Mouse (Mus musculus) hindbrain, embryonic 10.5 days (tissue): Measurements from ENCODE around the gene Recql. TPM values are rescaled to one million over a fixed set of nuclear protein-coding genes. Genes with fewer than 3 reads are reported as not detected.

Source experiments
- DNase-seq: peaks from one replicate; pipeline ENCODE4 v3.0.0-alpha.2; 2017; ENCODE audit warnings: low spot score
- H3K27ac ChIP-seq: fragments of 300-500 bp; sonication (generic); 2 replicates; pipeline ENCODE4 v1.5.1; 2016; ENCODE audit warnings: mild to moderate bottlenecking, moderate library complexity
- H3K27me3 ChIP-seq: fragments of 300-500 bp; sonication (generic); 2 replicates; pipeline ENCODE4 v1.6.1; 2016; ENCODE audit warnings: mild to moderate bottlenecking; ENCODE audit not compliant: poor library complexity, insufficient read depth, severe bottlenecking
- H3K36me3 ChIP-seq: fragments of 300-500 bp; sonication (generic); 2 replicates; pipeline ENCODE4 v1.6.1; 2016; ENCODE audit warnings: mild to moderate bottlenecking, moderate library complexity
- H3K4me1 ChIP-seq: fragments of 300-500 bp; sonication (generic); replicated peaks from 2 replicates; pipeline ENCODE4 v1.6.1; 2016; ENCODE audit warnings: mild to moderate bottlenecking
- H3K4me3 ChIP-seq: fragments of 300-500 bp; sonication (generic); 2 replicates; pipeline ENCODE4 v1.5.1; 2016; ENCODE audit warnings: mild to moderate bottlenecking, moderate library complexity
- H3K9me3 ChIP-seq: fragments of 300-500 bp; sonication (generic); 2 replicates; pipeline ENCODE4 v1.6.1; 2016; ENCODE audit warnings: mild to moderate bottlenecking, moderate library complexity
- WGBS: fragments of 180-500 bp; shearing (Covaris S2); methylation state at CpG from one replicate; pipeline ENCODE4 v1.1.7; 2016; 5-methylcytosine and 5-hydroxymethylcytosine counted together
- polyA plus RNA-seq: library from polyadenylated mRNA; unstranded; fragments of >200 nt; fragmentation: Nextera tagmentation; extraction: Ambion mirVana; gene quantifications from 2 replicates; pipeline ENCODE4 v1.2.1, GENCODE M21; 2016

The Recql gene
- polyA plus RNA-seq, 1 experiment from 2014 or later = 36.4 TPM

GRCm38 (mm10) chr6:142386285-142387010, 439 bp downstream of the Recql start:
- peak overlapping the region; percentile 99 for H3K4me3 ChIP-seq
- H3K9me3 ChIP-seq = no peaks in the 10 kb centered on the region
- DNase-seq = no peak
- H3K27ac ChIP-seq = peak overlapping the region; percentile 91
- WGBS = 6% methylated on average over 31 of the region's 31 CpGs
- peaks cover 23% of the 10 kb centered on the region for H3K4me1 ChIP-seq
- H3K27me3 ChIP-seq = no peaks in the 10 kb centered on the region
- 0 out of 2 replicates have a peak, but pooled peaks cover 4% of the 10 kb centered on the region for H3K36me3 ChIP-seq

DNA sequence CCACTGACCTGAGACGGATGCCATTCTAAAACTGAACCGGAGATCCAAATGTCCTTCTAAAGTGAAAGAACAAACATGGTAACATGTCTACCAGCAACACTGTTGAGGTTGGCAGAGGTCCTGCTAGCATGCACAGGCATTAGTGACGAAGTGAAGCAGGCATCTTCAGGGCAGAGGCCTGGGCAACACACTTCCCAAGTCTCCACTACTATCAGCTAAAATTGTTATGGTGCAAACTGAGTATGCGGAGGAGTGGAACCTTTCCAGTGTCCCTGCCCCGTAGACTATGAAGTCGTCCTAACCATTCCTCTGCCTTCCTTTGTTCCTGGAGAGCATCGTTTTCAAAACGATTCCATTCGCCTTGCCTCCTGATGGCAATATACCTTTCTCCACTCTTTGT, 2.4 kb downstream of the Recql start:
- 90% methylated on average over 9 of the region's 9 CpGs for WGBS
- Histone ChIP-seq H3K4me3 (no peak overlapping the region), H3K27ac (no peak overlapping the region), H3K27me3 (no peaks in the 10 kb centered on the region), H3K36me3 (no peaks in the 10 kb centered on the region), H3K9me3 (no peaks in the 10 kb centered on the region), H3K4me1 (peaks cover 23% of the 10 kb centered on the region)
- DNase-seq = no peak

GRCm38 (mm10) chr6:142381615-142382014, 5.3 kb downstream of the Recql start:
- peaks cover 5% of the 10 kb centered on the region for H3K36me3 ChIP-seq
- H3K27me3 ChIP-seq = no peaks in the 10 kb centered on the region
- no peak overlapping the region for H3K4me3 ChIP-seq
- no peaks in the 10 kb centered on the region for H3K9me3 ChIP-seq
- no peak overlapping the region for H3K27ac ChIP-seq
- DNase-seq = no peak
- 92% methylated on average over 7 of the region's 7 CpGs for WGBS
- peaks cover 8% of the 10 kb centered on the region for H3K4me1 ChIP-seq

DNA sequence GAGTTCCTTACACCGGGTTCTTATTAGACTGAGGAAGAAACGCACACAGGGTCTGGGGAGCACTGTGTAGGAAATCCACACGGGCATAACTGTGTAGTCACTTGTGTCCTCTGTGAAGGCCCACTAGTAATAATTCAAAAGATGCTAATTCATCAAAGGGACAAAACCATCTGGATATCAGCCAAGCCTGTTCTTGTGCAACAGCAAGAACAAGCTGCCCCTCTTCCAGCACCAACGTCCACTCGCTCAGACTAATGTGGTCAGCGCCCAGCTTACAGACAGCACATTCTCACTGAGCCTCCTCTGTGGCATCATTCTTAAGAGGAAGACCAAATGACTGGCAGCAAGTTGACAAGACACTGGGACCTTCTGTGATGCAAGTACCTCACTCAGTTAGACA, 6.9 kb downstream of the Recql start:
- Histone ChIP-seq H3K27me3 (no peaks in the 10 kb centered on the region), H3K36me3 (peaks cover 21% of the 10 kb centered on the region), H3K4me3 (no peak overlapping the region), H3K9me3 (no peaks in the 10 kb centered on the region), H3K27ac (no peak overlapping the region), H3K4me1 (no peaks in the 10 kb centered on the region)
- no peak for DNase-seq
- WGBS = 94% methylated on average over 6 of the region's 6 CpGs

DNA sequence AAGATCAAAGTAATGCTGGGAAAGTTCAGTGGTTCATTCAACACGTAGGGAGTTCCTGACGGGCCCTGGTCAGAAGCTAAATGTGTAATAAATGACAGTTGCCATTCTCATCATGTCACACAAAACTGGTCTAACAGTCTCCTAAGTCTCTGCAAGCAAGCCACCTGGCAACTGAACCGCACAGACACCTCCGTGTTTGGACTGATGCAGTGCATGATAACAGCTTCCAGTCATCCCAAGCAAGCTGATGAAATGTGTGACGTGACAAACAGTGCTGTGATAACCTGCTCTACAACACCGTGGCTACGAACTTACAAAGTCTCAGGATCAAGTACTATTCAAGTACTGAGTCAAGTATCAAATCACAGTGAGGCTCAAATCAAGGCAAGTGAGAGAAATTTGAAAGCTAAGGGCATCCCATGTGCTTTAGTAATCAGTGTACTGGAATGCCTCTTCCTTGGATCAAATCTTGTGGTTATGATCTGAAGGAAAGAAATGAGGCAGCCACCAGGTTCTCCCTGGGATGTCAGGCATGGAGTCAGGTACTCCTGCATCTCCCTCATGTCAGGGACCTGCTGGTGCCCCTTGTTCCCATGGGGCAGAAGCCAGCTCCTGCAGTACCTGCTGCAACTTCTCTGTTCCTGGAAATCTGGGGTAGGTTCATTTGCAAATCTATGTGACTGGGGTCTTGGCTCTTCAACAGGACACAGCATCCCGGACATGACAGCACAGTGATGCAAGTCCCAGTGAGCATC, 8.1 kb downstream of the Recql start:
- no peaks in the 10 kb centered on the region for H3K4me1 ChIP-seq
- H3K36me3 ChIP-seq = peaks cover 33% of the 10 kb centered on the region
- no peak overlapping the region for H3K27ac ChIP-seq
- H3K9me3 ChIP-seq = no peaks in the 10 kb centered on the region
- H3K27me3 ChIP-seq = no peaks in the 10 kb centered on the region
- DNase-seq = no peak
- 92% methylated on average over 8 of the region's 8 CpGs for WGBS
- no peak overlapping the region for H3K4me3 ChIP-seq

- peaks cover 49% of the 10 kb centered on the region for H3K36me3 ChIP-seq
- H3K27ac ChIP-seq = no peak overlapping the region
Observed at GRCm38 (mm10) chr6:142377081-142377480, 9.8 kb downstream of the Recql start.

DNA sequence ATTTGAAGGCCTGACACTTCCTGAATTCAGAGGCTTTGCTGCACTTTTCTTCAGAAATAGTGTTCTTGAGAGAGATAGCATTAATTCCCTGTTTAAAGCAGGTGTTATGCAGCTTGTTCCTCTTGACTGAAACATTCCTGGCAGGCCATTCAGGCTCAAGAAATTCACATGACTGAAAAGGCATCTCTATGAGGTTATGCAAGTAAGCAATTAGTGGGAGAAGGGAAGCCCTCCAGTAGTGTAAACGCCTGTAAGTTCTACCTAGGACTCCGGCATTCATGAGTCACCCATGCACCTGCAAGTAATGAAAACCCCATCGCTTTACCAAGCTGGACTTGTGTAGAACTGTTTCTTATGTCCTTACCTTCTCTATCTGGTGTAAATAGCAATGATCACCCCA, 17.3 kb downstream of the Recql start:
- no peaks in the 10 kb centered on the region for H3K4me1 ChIP-seq
- WGBS = 86% methylated on average over 3 of the region's 3 CpGs
- H3K4me3 ChIP-seq = no peak overlapping the region
- H3K9me3 ChIP-seq = no peaks in the 10 kb centered on the region
- H3K27me3 ChIP-seq = no peaks in the 10 kb centered on the region
- DNase-seq = no peak
- peaks cover 93% of the 10 kb centered on the region for H3K36me3 ChIP-seq
- H3K27ac ChIP-seq = no peak overlapping the region

More at GRCm38 (mm10) chr6:142377081-142377480, 9.8 kb downstream of the Recql start:
- no peaks in the 10 kb centered on the region for H3K9me3 ChIP-seq
- H3K27me3 ChIP-seq = no peaks in the 10 kb centered on the region
- WGBS = 80% methylated on average over 1 of the region's 1 CpGs
- no peak overlapping the region for H3K4me3 ChIP-seq
- no peak for DNase-seq
- H3K4me1 ChIP-seq = no peaks in the 10 kb centered on the region

DNA sequence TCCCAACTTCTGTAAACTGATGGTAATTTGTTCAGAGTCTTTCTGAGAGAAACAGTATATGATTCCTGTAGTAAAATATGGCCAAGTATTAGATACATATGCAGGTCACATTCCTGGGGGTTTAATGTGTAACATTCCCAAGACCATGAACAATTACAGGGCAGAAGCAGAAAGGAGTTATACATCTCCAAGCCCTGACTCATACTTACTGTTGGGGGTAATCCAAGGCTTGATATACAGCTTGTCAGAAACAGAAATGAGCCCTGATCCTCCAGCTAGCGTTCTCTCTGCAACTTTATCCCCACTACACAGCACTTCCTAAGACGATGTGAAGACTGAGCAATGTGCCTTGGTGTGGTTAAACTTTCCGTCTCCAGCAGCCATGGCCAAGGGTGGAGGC, 19.3 kb downstream of the Recql start:
- H3K4me1 ChIP-seq = no peaks in the 10 kb centered on the region
- H3K27me3 ChIP-seq = no peaks in the 10 kb centered on the region
- no peak overlapping the region for H3K27ac ChIP-seq
- 94% methylated on average over 3 of the region's 3 CpGs for WGBS
- H3K36me3 ChIP-seq = peaks cover 92% of the 10 kb centered on the region
- no peaks in the 10 kb centered on the region for H3K9me3 ChIP-seq
- no peak for DNase-seq
- H3K4me3 ChIP-seq = no peak overlapping the region

- no peak for DNase-seq
- Histone ChIP-seq H3K4me3 (no peak overlapping the region), H3K27ac (no peak overlapping the region), H3K36me3 (peaks cover 92% of the 10 kb centered on the region), H3K4me1 (no peaks in the 10 kb centered on the region), H3K27me3 (no peaks in the 10 kb centered on the region), H3K9me3 (no peaks in the 10 kb centered on the region)
- 93% methylated on average over 10 of the region's 10 CpGs for WGBS
Observed at GRCm38 (mm10) chr6:142366473-142367018, 20.3 kb downstream of the Recql start.

DNA sequence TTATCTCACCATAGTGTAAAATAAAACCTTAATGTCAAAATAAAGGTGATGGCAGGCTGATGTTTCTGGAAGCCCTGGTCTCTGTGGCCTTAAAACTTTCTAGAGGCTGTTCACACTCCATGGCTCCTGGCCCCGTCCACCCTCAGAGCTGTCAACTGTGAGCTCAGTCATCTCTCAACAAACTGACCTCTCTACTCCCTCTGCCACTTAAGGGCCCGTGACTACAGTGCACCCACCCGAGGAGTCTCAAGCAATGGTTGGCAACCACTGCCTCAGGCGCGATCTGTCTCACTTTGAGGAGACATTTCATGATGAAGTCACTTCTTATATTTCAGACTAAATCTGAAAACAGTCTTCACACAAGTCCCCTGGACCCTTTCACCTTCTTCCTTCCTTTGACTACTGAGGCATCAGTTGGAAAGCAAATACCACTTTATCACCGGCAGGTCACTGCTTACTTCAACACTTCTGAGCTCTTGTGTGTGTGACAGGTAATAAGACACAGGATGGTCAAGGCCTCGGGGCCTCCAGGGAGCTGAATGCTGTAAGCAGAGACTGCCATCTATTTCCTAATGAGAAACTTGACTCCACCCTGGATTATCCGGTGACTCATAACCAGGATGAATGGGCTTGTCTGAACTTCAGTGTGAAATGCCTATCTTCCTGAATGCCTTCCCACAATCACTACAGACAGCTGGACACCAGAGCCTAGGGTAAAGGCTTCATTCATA, 21.0 kb downstream of the Recql start:
- Histone ChIP-seq H3K9me3 (no peaks in the 10 kb centered on the region), H3K4me3 (no peak overlapping the region), H3K4me1 (no peaks in the 10 kb centered on the region), H3K36me3 (peaks cover 95% of the 10 kb centered on the region), H3K27ac (no peak overlapping the region), H3K27me3 (no peaks in the 10 kb centered on the region)
- DNase-seq = no peak
- WGBS = 92% methylated on average over 8 of the region's 8 CpGs

DNA sequence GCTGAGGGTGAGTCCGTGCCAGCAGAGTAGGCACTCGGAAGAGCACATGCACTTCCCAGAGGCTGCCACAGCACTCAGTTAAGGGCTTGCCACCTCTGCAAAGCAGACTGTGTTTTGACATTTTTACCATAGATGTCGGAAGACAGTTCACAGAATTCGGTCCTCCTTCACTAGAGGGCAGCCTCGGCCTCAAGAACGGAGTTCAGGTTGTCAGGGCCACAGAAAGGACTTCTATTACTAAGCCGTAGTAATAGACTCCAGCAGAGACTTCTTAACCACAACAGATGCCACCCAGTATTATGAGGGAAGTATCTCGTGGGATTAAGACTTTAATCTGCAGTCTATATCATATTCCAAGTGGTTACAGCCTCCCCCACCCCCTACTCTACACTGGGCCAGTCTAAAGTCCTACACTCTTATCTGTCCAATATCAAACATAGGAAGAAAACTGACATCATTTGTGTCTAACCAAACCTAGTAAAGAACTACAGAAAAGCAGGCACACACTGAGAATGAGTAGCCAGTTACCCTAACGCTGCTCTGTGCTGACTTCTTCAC, 23.8 kb downstream of the Recql start:
- Histone ChIP-seq H3K4me1 (no peaks in the 10 kb centered on the region), H3K9me3 (no peaks in the 10 kb centered on the region), H3K27me3 (no peaks in the 10 kb centered on the region), H3K36me3 (peaks cover 98% of the 10 kb centered on the region), H3K4me3 (no peak overlapping the region), H3K27ac (no peak overlapping the region)
- 78% methylated on average over 9 of the region's 9 CpGs for WGBS
- DNase-seq = no peak

DNA sequence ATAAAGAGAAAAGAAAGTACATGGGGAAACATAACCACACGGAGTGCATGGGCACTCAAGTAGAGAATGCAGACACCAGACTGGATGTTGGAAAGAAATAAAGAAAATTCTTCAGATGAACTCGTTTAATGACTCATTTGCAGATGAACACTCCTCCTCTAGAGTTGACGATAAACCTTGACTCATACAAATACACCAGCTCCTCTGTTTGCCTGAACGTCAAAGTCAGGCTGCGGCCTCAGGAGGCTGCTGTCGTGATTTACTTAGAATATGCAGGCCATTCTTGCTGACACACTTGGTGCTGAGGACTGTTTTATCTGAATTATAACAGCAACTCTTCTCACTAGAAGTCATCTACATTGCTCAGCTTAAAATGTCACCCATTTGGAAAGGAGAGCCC, 24.9 kb downstream of the Recql start:
- no peaks in the 10 kb centered on the region for H3K4me1 ChIP-seq
- H3K9me3 ChIP-seq = no peaks in the 10 kb centered on the region
- WGBS = 95% methylated on average over 6 of the region's 6 CpGs
- no peak overlapping the region for H3K4me3 ChIP-seq
- no peaks in the 10 kb centered on the region for H3K27me3 ChIP-seq
- H3K36me3 ChIP-seq = peaks cover 98% of the 10 kb centered on the region
- DNase-seq = no peak
- H3K27ac ChIP-seq = no peak overlapping the region
